Mouse (Mus musculus) adrenal gland, adult 2 months (tissue): ENCODE measurements at regions not wholly inside any gene's neighbourhood (a gene's known extent, or its start where the extent isn't known, plus 50 kb on each side); places are given as distances from the start of the nearest gene placed in this dataset.
A peak's percentile ranks its signal among the peaks of the same experiment; 100 is the strongest.
"Not testable (repeated sequence)": the region's sequence is repeated elsewhere in the genome, so short reads cannot be mapped to it uniquely, and the experiment has no call there.

Experiments
- DNase-seq: peaks from one replicate; pipeline ENCODE4 v3.0.0; 2021

GRCm38 (mm10) chr14:46594151-46594550 is 166.2 kb upstream of the Cdkn3 start:
- DNase-seq = no peak

- no peak for DNase-seq
Observed at GRCm38 (mm10) chr14:46591753-46592359, 168.5 kb upstream of the Cdkn3 start.

GRCm38 (mm10) chr14:46591211-46591610 is 169.1 kb upstream of the Cdkn3 start:
- DNase-seq = no peak

- DNase-seq = no peak
Observed at GRCm38 (mm10) chr14:46586093-46586492, 174.2 kb upstream of the Cdkn3 start.

- no peak for DNase-seq
Observed at GRCm38 (mm10) chr14:46578051-46579000, 182.0 kb upstream of the Cdkn3 start.

- no peak for DNase-seq
Observed at GRCm38 (mm10) chr14:46575889-46576288, 184.5 kb upstream of the Cdkn3 start.

- no peak for DNase-seq
Observed at GRCm38 (mm10) chr14:46575414-46575813, 184.9 kb upstream of the Cdkn3 start.

GRCm38 (mm10) chr14:46573401-46573800 is 182.9 kb upstream of the Bmp4 start:
- no peak for DNase-seq

- DNase-seq = not testable (repeated sequence)
Observed at GRCm38 (mm10) chr14:46572972-46573371, 182.5 kb upstream of the Bmp4 start.

GRCm38 (mm10) chr14:46571841-46572240 is 181.4 kb upstream of the Bmp4 start:
- DNase-seq = no peak

GRCm38 (mm10) chr14:46569273-46569672 is 178.8 kb upstream of the Bmp4 start:
- no peak for DNase-seq

GRCm38 (mm10) chr14:46567411-46567780 is 176.9 kb upstream of the Bmp4 start:
- DNase-seq = peak; percentile 25

GRCm38 (mm10) chr14:46566681-46567410 is 176.4 kb upstream of the Bmp4 start:
- no peak for DNase-seq

- peak; percentile 29 for DNase-seq
Observed at GRCm38 (mm10) chr14:46564998-46565397, 174.5 kb upstream of the Bmp4 start.

- DNase-seq = no peak
Observed at GRCm38 (mm10) chr14:46562016-46562415, 171.5 kb upstream of the Bmp4 start.

GRCm38 (mm10) chr14:46553239-46553638 is 162.8 kb upstream of the Bmp4 start:
- DNase-seq = no peak

GRCm38 (mm10) chr14:46546146-46546545 is 155.7 kb upstream of the Bmp4 start:
- no peak for DNase-seq

- no peak for DNase-seq
Observed at GRCm38 (mm10) chr14:46539466-46540187, 149.2 kb upstream of the Bmp4 start.

GRCm38 (mm10) chr14:46536002-46536762 is 145.7 kb upstream of the Bmp4 start:
- no peak for DNase-seq

GRCm38 (mm10) chr14:46532697-46533096 is 142.2 kb upstream of the Bmp4 start:
- no peak for DNase-seq

GRCm38 (mm10) chr14:46530452-46530851 is 140.0 kb upstream of the Bmp4 start:
- DNase-seq = no peak
